Mouse (Mus musculus): ENCODE results near the gene Otud3. TPM values are rescaled to one million over a fixed set of nuclear protein-coding genes. Genes with fewer than 3 reads are reported as not detected.

The Otud3 gene
- polyA plus RNA-seq, 1 experiment from 2014 or later: 1.1 TPM

DNA sequence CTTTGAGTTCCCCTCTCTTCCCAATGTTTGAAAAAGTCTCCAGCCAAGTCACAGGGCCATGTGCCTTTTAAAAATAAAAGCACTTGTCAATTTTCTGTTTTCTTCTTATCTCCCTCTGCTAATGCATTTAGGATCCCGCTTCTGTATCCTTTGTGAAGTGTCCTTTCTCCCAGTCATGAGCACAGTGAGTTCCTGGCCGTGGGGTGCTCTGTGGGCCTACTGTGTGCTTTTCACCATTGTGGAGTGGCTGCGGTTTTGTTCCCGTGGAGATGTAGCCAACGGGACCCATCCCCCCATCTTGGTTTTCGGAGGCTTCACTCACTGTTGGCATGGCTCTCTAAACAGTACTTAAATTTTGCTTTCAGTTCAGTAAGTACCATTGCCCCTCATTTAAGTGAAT, 47.8 kb downstream of the Otud3 start:
- Histone ChIP-seq H3K27ac (ENCODE audit: low read length) (no peak overlapping the region), H3K4me2 (ENCODE audit: low read depth, low read length) (no peak overlapping the region), H3K27me3 (ENCODE audit: control insufficient read depth, insufficient read depth, low read depth, low read length) (no peaks in the 10 kb centered on the region; the same call in 1 of the 2 replicates), H3K9me3 (replicated peaks; ENCODE audit: control insufficient read depth, low read length) (no peaks in the 10 kb centered on the region), H3K9ac (ENCODE audit: low read depth, low read length) (no peak overlapping the region), H3K4me1 (ENCODE audit: control insufficient read depth, low read depth, low read length) (no peaks in the 10 kb centered on the region), H3K4me3 (ENCODE audit: low read depth, low read length) (no peak overlapping the region), H3K36me3 (ENCODE audit: control insufficient read depth, insufficient read depth) (no peaks in the 10 kb centered on the region)
- 47% methylated on average over 6 of the region's 6 CpGs for WGBS (ENCODE audit: insufficient replicate concordance)
- no peak for ATAC-seq (ENCODE audit: low read depth)

DNA sequence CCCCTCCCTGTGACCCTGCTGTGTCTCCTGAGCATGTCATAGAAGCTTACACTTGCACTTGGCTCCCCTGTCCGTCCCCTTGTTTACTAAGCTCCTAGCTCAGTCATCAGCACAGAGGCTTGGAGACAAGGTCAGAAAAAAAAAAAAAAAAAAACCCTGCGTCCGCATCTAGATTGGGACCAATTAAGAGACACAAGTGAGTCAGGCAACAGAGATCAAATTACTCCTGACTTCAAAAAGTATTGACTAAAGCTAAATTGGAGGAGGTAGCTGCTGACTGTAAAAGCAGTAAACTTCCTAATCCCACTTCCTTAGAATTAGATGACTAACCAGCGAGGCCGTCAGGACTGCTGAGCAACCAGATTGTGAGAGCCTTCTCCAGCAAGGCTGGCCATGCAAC, 48.7 kb downstream of the Otud3 start:
- ATAC-seq (ENCODE audit: low read depth): no peak
- 22% methylated on average over 5 of the region's 5 CpGs for WGBS (ENCODE audit: insufficient replicate concordance)

DNA sequence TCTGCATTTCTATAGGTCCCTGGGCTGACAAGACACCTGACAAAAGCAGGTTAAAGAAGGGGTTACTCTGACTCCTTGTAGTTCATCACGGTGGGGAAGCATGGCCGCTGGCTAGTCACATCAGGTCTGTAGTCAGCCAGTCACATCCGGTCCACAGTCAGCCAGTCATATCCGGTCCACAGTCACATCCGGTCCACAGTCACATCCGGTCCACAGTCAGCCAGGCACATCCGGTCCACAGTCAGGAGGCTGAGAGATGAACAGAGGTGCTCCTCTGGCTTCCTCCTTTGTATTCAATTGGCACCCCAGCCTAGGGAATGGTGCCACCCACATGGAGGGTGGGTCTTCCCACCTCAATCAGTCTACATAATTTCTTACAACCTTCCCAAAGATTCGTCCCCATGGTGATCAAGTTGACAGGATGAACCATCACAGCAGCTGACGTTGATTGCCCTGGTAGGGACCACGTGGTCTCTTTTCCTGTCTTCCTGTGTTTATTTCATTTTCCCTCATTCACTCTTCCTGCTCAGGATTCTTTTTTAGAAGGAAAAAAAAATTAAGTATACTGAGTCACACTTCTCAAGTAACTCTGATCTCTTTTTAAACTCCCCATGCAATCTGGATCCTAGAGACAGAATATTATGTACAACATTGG, 50.3 kb downstream of the Otud3 start, which contains the start of gene Pla2g5:
TSS of gene Pla2g5 (minus strand) at position 139 of the 655 bp plus-strand sequence.
- no peaks in the 10 kb centered on the region for H3K9me3 ChIP-seq (replicated peaks; ENCODE audit: control insufficient read depth, low read length)
- no peak within 1 kb of the TSS for H3K27ac ChIP-seq (ENCODE audit: low read length)
- no peak for ATAC-seq (ENCODE audit: low read depth)
- 51% methylated on average over 10 of the region's 10 CpGs for WGBS (ENCODE audit: insufficient replicate concordance)
- H3K4me1 ChIP-seq (ENCODE audit: control insufficient read depth, low read depth, low read length): no peaks in the 10 kb centered on the region
- no peak within 1 kb of the TSS for H3K4me2 ChIP-seq (ENCODE audit: low read depth, low read length)
- H3K4me3 ChIP-seq (ENCODE audit: low read depth, low read length): no peak within 1 kb of the TSS
- no peaks in the 10 kb centered on the region for H3K36me3 ChIP-seq (ENCODE audit: control insufficient read depth, insufficient read depth)
- H3K27me3 ChIP-seq (ENCODE audit: control insufficient read depth, insufficient read depth, low read depth, low read length): peaks cover 3% of the 10 kb centered on the region
- no peak within 1 kb of the TSS for H3K9ac ChIP-seq (ENCODE audit: low read depth, low read length)

More for the DNA sequence above, 48.7 kb downstream of the Otud3 start:
- H3K4me3 ChIP-seq (ENCODE audit: low read depth, low read length): no peak overlapping the region
- H3K9me3 ChIP-seq (replicated peaks; ENCODE audit: control insufficient read depth, low read length): no peaks in the 10 kb centered on the region
- no peaks in the 10 kb centered on the region for H3K4me1 ChIP-seq (ENCODE audit: control insufficient read depth, low read depth, low read length)
- no peaks in the 10 kb centered on the region for H3K36me3 ChIP-seq (ENCODE audit: control insufficient read depth, insufficient read depth)
- no peak overlapping the region for H3K9ac ChIP-seq (ENCODE audit: low read depth, low read length)
- no peak overlapping the region for H3K27ac ChIP-seq (ENCODE audit: low read length)
- no peak overlapping the region for H3K4me2 ChIP-seq (ENCODE audit: low read depth, low read length)
- H3K27me3 ChIP-seq (ENCODE audit: control insufficient read depth, insufficient read depth, low read depth, low read length): no peaks in the 10 kb centered on the region; the same call in none of the 2 replicates

DNA sequence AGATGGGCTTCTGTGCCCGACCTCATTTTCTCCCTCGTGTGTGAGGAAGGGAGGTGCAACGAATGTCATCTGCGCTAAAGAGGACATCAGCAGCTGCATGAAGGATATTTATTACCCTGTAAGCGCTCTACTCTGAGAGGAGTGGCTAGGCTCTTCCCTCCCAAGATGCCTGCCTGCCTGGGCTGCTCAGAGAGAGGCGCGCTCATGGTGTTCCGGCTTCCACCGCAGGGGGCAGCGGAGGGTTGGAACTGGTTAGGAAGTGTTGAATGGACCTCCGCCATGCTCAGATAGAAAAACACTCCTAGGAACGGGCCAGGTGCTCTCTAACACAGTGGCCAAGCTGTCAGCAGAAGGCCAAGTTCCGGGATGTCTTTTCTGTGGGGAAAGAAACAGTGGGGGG, 54.0 kb downstream of the Otud3 start:
- Histone ChIP-seq H3K36me3 (ENCODE audit: control insufficient read depth, insufficient read depth) (no peaks in the 10 kb centered on the region), H3K4me1 (ENCODE audit: control insufficient read depth, low read depth, low read length) (no peaks in the 10 kb centered on the region), H3K27me3 (ENCODE audit: control insufficient read depth, insufficient read depth, low read depth, low read length) (peaks cover 3% of the 10 kb centered on the region), H3K4me2 (ENCODE audit: low read depth, low read length) (no peak overlapping the region), H3K9ac (ENCODE audit: low read depth, low read length) (no peak overlapping the region), H3K27ac (ENCODE audit: low read length) (no peak overlapping the region), H3K9me3 (replicated peaks; ENCODE audit: control insufficient read depth, low read length) (no peaks in the 10 kb centered on the region), H3K4me3 (ENCODE audit: low read depth, low read length) (no peak overlapping the region)
- no peak for ATAC-seq (ENCODE audit: low read depth)
- 7% methylated on average over 13 of the region's 13 CpGs for WGBS (ENCODE audit: insufficient replicate concordance)

DNA sequence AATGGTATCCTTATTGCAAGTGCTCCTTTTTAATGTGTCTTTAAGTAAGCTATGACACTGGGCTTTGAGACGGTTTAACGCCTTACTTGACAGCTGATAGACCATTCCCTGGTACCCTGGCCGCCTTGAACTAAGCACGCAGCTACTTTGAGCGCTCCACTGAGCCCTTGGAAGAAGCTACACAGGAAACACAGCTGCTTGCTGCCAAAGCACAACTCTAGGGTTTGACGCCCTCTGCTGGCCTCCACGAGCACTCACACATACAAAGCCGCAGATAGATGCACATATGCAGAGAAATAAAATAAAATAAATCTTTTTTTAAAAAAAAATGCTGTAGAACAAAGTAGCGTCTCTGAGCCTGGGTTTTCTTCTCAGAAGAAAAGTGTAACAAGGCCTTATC, 54.5 kb downstream of the Otud3 start:
- no peaks in the 10 kb centered on the region for H3K9me3 ChIP-seq (replicated peaks; ENCODE audit: control insufficient read depth, low read length)
- peaks cover 3% of the 10 kb centered on the region for H3K27me3 ChIP-seq (ENCODE audit: control insufficient read depth, insufficient read depth, low read depth, low read length)
- ATAC-seq (ENCODE audit: low read depth): no peak
- no peak overlapping the region for H3K4me2 ChIP-seq (ENCODE audit: low read depth, low read length)
- WGBS (ENCODE audit: insufficient replicate concordance): 17% methylated on average over 9 of the region's 9 CpGs
- H3K27ac ChIP-seq (ENCODE audit: low read length): no peak overlapping the region
- no peak overlapping the region for H3K4me3 ChIP-seq (ENCODE audit: low read depth, low read length)
- no peaks in the 10 kb centered on the region for H3K4me1 ChIP-seq (ENCODE audit: control insufficient read depth, low read depth, low read length)
- no peak overlapping the region for H3K9ac ChIP-seq (ENCODE audit: low read depth, low read length)
- no peaks in the 10 kb centered on the region for H3K36me3 ChIP-seq (ENCODE audit: control insufficient read depth, insufficient read depth)

DNA sequence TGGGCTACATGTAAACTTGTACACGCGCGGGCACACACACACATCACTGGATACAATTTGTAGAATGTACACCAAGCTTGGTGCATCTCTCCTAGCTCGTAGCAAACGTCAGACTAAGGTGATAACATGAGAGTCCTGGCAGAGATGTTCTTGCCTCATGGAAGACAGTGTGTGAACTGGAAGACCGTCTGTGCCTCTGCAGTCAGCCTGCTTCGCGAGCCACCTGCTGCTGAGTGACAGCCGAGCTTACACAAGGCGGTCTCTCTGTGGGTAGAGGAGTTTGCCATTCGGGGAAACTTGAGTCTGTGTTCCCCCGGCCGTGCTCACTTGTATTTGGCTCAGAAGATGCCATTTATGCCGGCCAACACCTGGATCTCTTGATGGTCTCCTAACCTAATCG, 55.3 kb downstream of the Otud3 start:
- 60% methylated on average over 15 of the region's 15 CpGs for WGBS (ENCODE audit: insufficient replicate concordance)
- Histone ChIP-seq H3K27me3 (ENCODE audit: control insufficient read depth, insufficient read depth, low read depth, low read length) (peaks cover 3% of the 10 kb centered on the region), H3K9ac (ENCODE audit: low read depth, low read length) (no peak overlapping the region), H3K4me2 (ENCODE audit: low read depth, low read length) (no peak overlapping the region), H3K4me1 (ENCODE audit: control insufficient read depth, low read depth, low read length) (no peaks in the 10 kb centered on the region), H3K27ac (ENCODE audit: low read length) (no peak overlapping the region), H3K36me3 (ENCODE audit: control insufficient read depth, insufficient read depth) (no peaks in the 10 kb centered on the region), H3K4me3 (ENCODE audit: low read depth, low read length) (no peak overlapping the region), H3K9me3 (replicated peaks; ENCODE audit: control insufficient read depth, low read length) (no peaks in the 10 kb centered on the region)
- ATAC-seq (ENCODE audit: low read depth): no peak

DNA sequence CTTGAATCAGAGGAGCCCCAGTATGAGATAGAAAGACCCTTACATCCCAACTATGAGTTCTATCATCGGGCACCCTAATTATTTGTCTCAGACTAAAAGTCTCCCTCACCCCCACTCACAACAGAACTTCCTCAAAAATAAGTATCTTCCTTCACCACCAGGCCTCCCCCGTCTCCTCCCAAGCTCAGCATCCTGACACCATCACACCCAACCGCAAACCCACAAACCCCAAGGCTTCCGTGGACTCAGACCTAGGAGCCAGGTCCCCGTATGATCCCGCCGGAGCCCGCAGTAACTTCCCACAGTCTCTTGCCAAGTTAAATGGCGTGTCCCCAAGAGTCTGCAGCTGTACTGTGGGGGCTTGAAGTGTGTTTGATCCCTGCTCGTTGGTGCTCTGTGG, 56.2 kb downstream of the Otud3 start:
- no peak overlapping the region for H3K4me2 ChIP-seq (ENCODE audit: low read depth, low read length)
- no peak overlapping the region for H3K4me3 ChIP-seq (ENCODE audit: low read depth, low read length)
- H3K27me3 ChIP-seq (ENCODE audit: control insufficient read depth, insufficient read depth, low read depth, low read length): peaks cover 3% of the 10 kb centered on the region
- no peaks in the 10 kb centered on the region for H3K9me3 ChIP-seq (replicated peaks; ENCODE audit: control insufficient read depth, low read length)
- no peaks in the 10 kb centered on the region for H3K4me1 ChIP-seq (ENCODE audit: control insufficient read depth, low read depth, low read length)
- no peak overlapping the region for H3K27ac ChIP-seq (ENCODE audit: low read length)
- H3K36me3 ChIP-seq (ENCODE audit: control insufficient read depth, insufficient read depth): no peaks in the 10 kb centered on the region
- ATAC-seq (ENCODE audit: low read depth): no peak
- no peak overlapping the region for H3K9ac ChIP-seq (ENCODE audit: low read depth, low read length)
- WGBS (ENCODE audit: insufficient replicate concordance): 26% methylated on average over 10 of the region's 10 CpGs

DNA sequence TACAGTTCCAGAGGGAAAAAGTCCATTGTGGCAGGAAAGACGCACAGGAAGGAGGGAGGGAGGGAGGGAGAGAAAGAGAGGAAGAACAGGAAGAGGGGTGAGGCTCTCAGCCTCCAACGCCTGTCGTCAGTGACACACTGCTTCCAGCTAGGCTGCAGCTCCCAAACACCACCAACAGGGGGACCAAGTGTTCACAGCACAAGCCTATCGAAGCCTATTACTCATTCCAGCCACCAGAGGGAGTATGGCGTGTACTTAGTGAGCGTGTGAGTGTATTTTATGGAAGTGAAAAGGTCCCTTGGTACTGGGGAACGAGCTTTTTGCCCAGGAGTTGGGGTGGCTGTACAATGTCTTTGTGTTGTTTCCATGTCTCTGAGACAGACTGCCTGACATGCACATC, 57.3 kb downstream of the Otud3 start:
- 14% methylated on average over 7 of the region's 7 CpGs for WGBS (ENCODE audit: insufficient replicate concordance)

DNA sequence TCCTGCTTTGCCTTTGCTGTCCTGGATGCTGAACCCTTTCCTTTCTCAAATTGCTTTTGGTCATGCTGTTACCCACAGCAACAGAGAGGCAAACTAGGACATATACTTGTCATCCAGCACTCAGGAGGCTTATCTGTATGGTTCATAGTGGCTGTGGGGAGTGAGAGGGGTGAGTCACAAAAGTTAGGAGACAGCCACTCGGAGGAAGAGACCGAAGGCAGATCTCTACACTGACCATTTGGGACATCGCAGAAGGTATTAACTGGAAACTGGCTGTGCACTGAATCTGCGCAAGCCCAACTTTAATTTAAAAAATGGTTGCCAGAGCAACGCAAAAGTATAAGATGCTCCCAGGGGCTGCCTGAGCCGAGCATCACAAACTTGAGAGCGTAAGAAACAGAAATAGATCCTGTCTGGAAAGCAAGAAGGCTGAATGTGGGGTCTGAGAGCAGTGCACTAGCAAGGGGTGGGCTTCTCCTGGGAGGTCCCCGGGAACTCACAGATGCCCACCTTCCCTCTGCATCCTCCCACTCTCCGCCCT, 58.6 kb downstream of the Otud3 start:
- Histone ChIP-seq H3K4me2 (ENCODE audit: low read depth, low read length) (no peak overlapping the region), H3K4me3 (ENCODE audit: low read depth, low read length) (no peak overlapping the region), H3K9ac (ENCODE audit: low read depth, low read length) (no peak overlapping the region), H3K27me3 (ENCODE audit: control insufficient read depth, insufficient read depth, low read depth, low read length) (peaks cover 3% of the 10 kb centered on the region), H3K27ac (ENCODE audit: low read length) (no peak overlapping the region), H3K36me3 (ENCODE audit: control insufficient read depth, insufficient read depth) (no peaks in the 10 kb centered on the region), H3K4me1 (ENCODE audit: control insufficient read depth, low read depth, low read length) (no peaks in the 10 kb centered on the region), H3K9me3 (replicated peaks; ENCODE audit: control insufficient read depth, low read length) (no peaks in the 10 kb centered on the region)
- 63% methylated on average over 9 of the region's 9 CpGs for WGBS (ENCODE audit: insufficient replicate concordance)
- no peak for ATAC-seq (ENCODE audit: low read depth)

More for the DNA sequence above, 57.3 kb downstream of the Otud3 start:
- H3K36me3 ChIP-seq (ENCODE audit: control insufficient read depth, insufficient read depth): no peaks in the 10 kb centered on the region
- no peak for ATAC-seq (ENCODE audit: low read depth)
- peaks cover 3% of the 10 kb centered on the region for H3K27me3 ChIP-seq (ENCODE audit: control insufficient read depth, insufficient read depth, low read depth, low read length)
- no peaks in the 10 kb centered on the region for H3K4me1 ChIP-seq (ENCODE audit: control insufficient read depth, low read depth, low read length)
- H3K27ac ChIP-seq (ENCODE audit: low read length): no peak overlapping the region
- no peak overlapping the region for H3K4me3 ChIP-seq (ENCODE audit: low read depth, low read length)
- no peaks in the 10 kb centered on the region for H3K9me3 ChIP-seq (replicated peaks; ENCODE audit: control insufficient read depth, low read length)
- H3K4me2 ChIP-seq (ENCODE audit: low read depth, low read length): no peak overlapping the region
- H3K9ac ChIP-seq (ENCODE audit: low read depth, low read length): no peak overlapping the region

Data from liver, embryonic 16.5 days (tissue).